Comparison of ENCODE assay signal across 22 mouse cellular contexts in genomic region chr3:155246628-155247027, GRCm38 (mm10).
DNase-seq lines count a peak whose midpoint lies in the region; ATAC-seq and TF ChIP-seq lines count a peak whose summit lies in the region.
"Had no signal": no experiment of that assay in that cellular context is flagged by ENCODE, and none has a peak within 500 bp of the region (broad histone marks: within the 10 kb centered on the region; RNA-seq: fewer than 3 reads in every experiment).

No protein-coding gene starts in this region.

- no peak for ATAC-seq in embryonic facial prominence, embryonic 14.5 days (ENCODE audit: low read depth)
- 0 out of 2 replicates have a peak, but pooled peaks have one; percentile 30 for ATAC-seq in heart, postnatal 0 days (ENCODE audit: insufficient read depth, low read depth)
- no peak for ATAC-seq in kidney, postnatal 0 days (replicated peaks; ENCODE audit: low FRiP score, low read depth)
- ATAC-seq in kidney, embryonic 16.5 days (ENCODE audit: low FRiP score, low TSS enrichment), result no peak
- ATAC-seq in lung, embryonic 14.5 days (ENCODE audit: insufficient read depth), result no peak
- ATAC-seq: activated CD4-positive, CD25-positive, alpha-beta regulatory T cell, adult 4 months; forebrain, embryonic 14.5 days; Patski had no signal

- H3K79me2 ChIP-seq in heart, adult 2 months (replicated peaks; ENCODE audit: control insufficient read depth, insufficient read depth, low read length), result no peaks in the 10 kb centered on the region

- no peak overlapping the region for H3K4me3 ChIP-seq in embryonic facial prominence, embryonic 14.5 days (ENCODE audit: low read depth, low read length)
- H3K4me3 ChIP-seq in embryonic facial prominence, embryonic 10.5 days, result no peak overlapping the region
- no peak overlapping the region for H3K4me3 ChIP-seq in heart, postnatal 0 days (ENCODE audit: low read depth, low read length)
- no peak overlapping the region for H3K4me3 ChIP-seq in heart, adult 2 months
- H3K4me3 ChIP-seq in kidney, postnatal 0 days (replicated peaks; ENCODE audit: low read depth, low read length), result no peak overlapping the region
- no peak overlapping the region for H3K4me3 ChIP-seq in kidney, embryonic 16.5 days (ENCODE audit: low read length)
- H3K4me3 ChIP-seq in lung, embryonic 14.5 days (ENCODE audit: low read depth, low read length), result no peak overlapping the region
- H3K4me3 ChIP-seq in lung, adult 2 months (replicated peaks; ENCODE audit: extremely low read depth, low read depth, low read length), result no peak overlapping the region
- H3K4me3 ChIP-seq: embryonic facial prominence, embryonic 13.5 days; gastrocnemius, adult 2 months; heart, embryonic 15.5 days; hindbrain, embryonic 10.5 days; hindbrain, embryonic 15.5 days had no signal

- no peak overlapping the region for H3K27ac ChIP-seq in embryonic facial prominence, embryonic 14.5 days (replicated peaks; ENCODE audit: low read depth, low read length)
- H3K27ac ChIP-seq in embryonic facial prominence, embryonic 10.5 days (replicated peaks), result no peak overlapping the region
- no peak overlapping the region for H3K27ac ChIP-seq in heart, postnatal 0 days (ENCODE audit: low read depth)
- no peak overlapping the region for H3K27ac ChIP-seq in heart, adult 2 months
- H3K27ac ChIP-seq in kidney, postnatal 0 days, result no peak overlapping the region
- H3K27ac ChIP-seq in kidney, embryonic 16.5 days (ENCODE audit: low read length), result no peak overlapping the region
- no peak overlapping the region for H3K27ac ChIP-seq in lung, embryonic 14.5 days (ENCODE audit: low read depth)
- H3K27ac ChIP-seq: embryonic facial prominence, embryonic 13.5 days; gastrocnemius, adult 2 months; heart, embryonic 15.5 days; hindbrain, embryonic 10.5 days; hindbrain, embryonic 15.5 days had no signal

- no peaks in the 10 kb centered on the region for H3K27me3 ChIP-seq in embryonic facial prominence, embryonic 14.5 days (replicated peaks; ENCODE audit: control insufficient read depth, insufficient read depth, low read length)
- H3K27me3 ChIP-seq in embryonic facial prominence, embryonic 10.5 days (replicated peaks; ENCODE audit: low read depth, poor library complexity, severe bottlenecking), result no peaks in the 10 kb centered on the region
- no peaks in the 10 kb centered on the region for H3K27me3 ChIP-seq in heart, postnatal 0 days (ENCODE audit: control insufficient read depth, insufficient read depth, low read length)
- no peaks in the 10 kb centered on the region for H3K27me3 ChIP-seq in heart, adult 2 months (ENCODE audit: control insufficient read depth, insufficient read depth, low read length)
- no peaks in the 10 kb centered on the region for H3K27me3 ChIP-seq in kidney, postnatal 0 days (ENCODE audit: insufficient read depth, low read length)
- no peaks in the 10 kb centered on the region for H3K27me3 ChIP-seq in kidney, embryonic 16.5 days (ENCODE audit: insufficient read depth, low read length)
- no peaks in the 10 kb centered on the region for H3K27me3 ChIP-seq in lung, embryonic 14.5 days (ENCODE audit: insufficient read depth, low read length)
- H3K27me3 ChIP-seq: embryonic facial prominence, embryonic 13.5 days; heart, embryonic 15.5 days; hindbrain, embryonic 15.5 days; Patski had no signal

- TF ChIP-seq EP300 in heart, postnatal 0 days (IDR thresholded peaks at IDR 0.05; ENCODE audit: low read depth), result no peak
- TF ChIP-seq EP300 in heart, adult 2 months (IDR thresholded peaks at IDR 0.05; ENCODE audit: insufficient read depth, low read depth, low read length), result no peak

- no peak for TF ChIP-seq POLR2A in heart, adult 2 months (IDR thresholded peaks at IDR 0.05; ENCODE audit: insufficient read depth, low read depth, low read length)
- TF ChIP-seq POLR2A in lung, adult 2 months (IDR thresholded peaks at IDR 0.05; ENCODE audit: borderline replicate concordance, extremely low read depth, low read depth, low read length), result no peak

- no peak for TF ChIP-seq CTCF in heart, postnatal 0 days (IDR thresholded peaks at IDR 0.05; ENCODE audit: low read depth)
- no peak for TF ChIP-seq CTCF in heart, adult 2 months (IDR thresholded peaks at IDR 0.05)
- no peak for TF ChIP-seq CTCF in kidney, postnatal 0 days (IDR thresholded peaks at IDR 0.05; ENCODE audit: low read depth)
- TF ChIP-seq CTCF in lung, embryonic 14.5 days (IDR thresholded peaks at IDR 0.05; ENCODE audit: low read depth), result no peak
- no peak for TF ChIP-seq CTCF in lung, adult 2 months (IDR thresholded peaks at IDR 0.05; ENCODE audit: insufficient read depth, low read length)

- 77% methylated on average over 1 of the region's 1 CpGs for WGBS in embryonic facial prominence, embryonic 14.5 days
- 85% methylated on average over 1 of the region's 1 CpGs for WGBS in embryonic facial prominence, embryonic 10.5 days
- 55% methylated on average over 1 of the region's 1 CpGs for WGBS in heart, postnatal 0 days
- 28% methylated on average over 1 of the region's 1 CpGs for WGBS in heart, adult 2 months
- 40% methylated on average over 1 of the region's 1 CpGs for WGBS in kidney, postnatal 0 days
- 61% methylated on average over 1 of the region's 1 CpGs for WGBS in kidney, embryonic 16.5 days
- 71% methylated on average over 1 of the region's 1 CpGs for WGBS in lung, embryonic 14.5 days
- 56% methylated on average over 1 of the region's 1 CpGs for WGBS in lung, adult 2 months

- intact Hi-C loops in heart, adult 2 months (cut with DNase I), result no loop called here

- no peak overlapping the region for H3K4me2 ChIP-seq in embryonic facial prominence, embryonic 14.5 days (ENCODE audit: low read depth, low read length)
- H3K4me2 ChIP-seq in heart, postnatal 0 days (ENCODE audit: low read depth, low read length), result no peak overlapping the region
- no peak overlapping the region for H3K4me2 ChIP-seq in kidney, postnatal 0 days (ENCODE audit: low read length)
- H3K4me2 ChIP-seq in kidney, embryonic 16.5 days (replicated peaks; ENCODE audit: low read depth, low read length), result no peak overlapping the region
- H3K4me2 ChIP-seq in lung, embryonic 14.5 days, result no peak overlapping the region
- H3K4me2 ChIP-seq: embryonic facial prominence, embryonic 13.5 days; heart, embryonic 15.5 days; hindbrain, embryonic 15.5 days had no signal

- no peaks in the 10 kb centered on the region for H3K36me3 ChIP-seq in embryonic facial prominence, embryonic 14.5 days (ENCODE audit: control insufficient read depth, insufficient read depth, low read length)
- no peaks in the 10 kb centered on the region for H3K36me3 ChIP-seq in embryonic facial prominence, embryonic 10.5 days (replicated peaks)
- H3K36me3 ChIP-seq in heart, postnatal 0 days (replicated peaks; ENCODE audit: control insufficient read depth, insufficient read depth, low read length), result no peaks in the 10 kb centered on the region
- no peaks in the 10 kb centered on the region for H3K36me3 ChIP-seq in heart, adult 2 months (ENCODE audit: control insufficient read depth, insufficient read depth, low read length)
- no peaks in the 10 kb centered on the region for H3K36me3 ChIP-seq in kidney, postnatal 0 days (ENCODE audit: insufficient read depth, low read length)
- no peaks in the 10 kb centered on the region for H3K36me3 ChIP-seq in kidney, embryonic 16.5 days (ENCODE audit: insufficient read depth, low read length)
- H3K36me3 ChIP-seq in lung, embryonic 14.5 days (ENCODE audit: insufficient read depth), result no peaks in the 10 kb centered on the region
- H3K36me3 ChIP-seq: embryonic facial prominence, embryonic 13.5 days; heart, embryonic 15.5 days; hindbrain, embryonic 10.5 days; hindbrain, embryonic 15.5 days had no signal

- no peaks in the 10 kb centered on the region for H3K9me3 ChIP-seq in embryonic facial prominence, embryonic 14.5 days (ENCODE audit: control insufficient read depth, low read length)
- no peaks in the 10 kb centered on the region for H3K9me3 ChIP-seq in embryonic facial prominence, embryonic 10.5 days
- peaks cover 9% of the 10 kb centered on the region for H3K9me3 ChIP-seq in heart, postnatal 0 days (replicated peaks; ENCODE audit: control insufficient read depth, low read length)
- no peaks in the 10 kb centered on the region for H3K9me3 ChIP-seq in kidney, postnatal 0 days (replicated peaks; ENCODE audit: low read length)
- no peaks in the 10 kb centered on the region for H3K9me3 ChIP-seq in kidney, embryonic 16.5 days (ENCODE audit: low read length)
- no peaks in the 10 kb centered on the region for H3K9me3 ChIP-seq in lung, embryonic 14.5 days (ENCODE audit: low read depth, low read length)
- H3K9me3 ChIP-seq: embryonic facial prominence, embryonic 13.5 days; heart, embryonic 15.5 days; hindbrain, embryonic 10.5 days; hindbrain, embryonic 15.5 days had no signal

- DNase-seq in embryonic facial prominence, embryonic 14.5 days (ENCODE audit: low spot score), result peak; percentile 2
- DNase-seq in embryonic facial prominence, embryonic 10.5 days (ENCODE audit: low spot score), result no peak
- no peak for DNase-seq in heart, postnatal 0 days (ENCODE audit: low spot score)
- DNase-seq in heart, adult 2 months, result no peak
- DNase-seq in kidney, postnatal 0 days (ENCODE audit: low spot score), result peak; percentile 21
- DNase-seq in lung, embryonic 14.5 days, result peak; percentile 24
- DNase-seq in lung, adult 2 months, result no peak
- DNase-seq: adrenal gland, postnatal 14 days; cerebellum, adult 11-12 months; cerebellum, adult 9-10 months; cerebellum, postnatal 25 days; gastrocnemius, adult 2 months; gastrocnemius, postnatal 25 days; kidney, adult 11 months had no signal

- no peak overlapping the region for H3K9ac ChIP-seq in embryonic facial prominence, embryonic 14.5 days (ENCODE audit: low read depth, low read length)
- no peak overlapping the region for H3K9ac ChIP-seq in heart, postnatal 0 days (replicated peaks; ENCODE audit: low read depth, low read length)
- no peak overlapping the region for H3K9ac ChIP-seq in heart, adult 2 months (ENCODE audit: low read depth, low read length)
- no peak overlapping the region for H3K9ac ChIP-seq in kidney, postnatal 0 days (ENCODE audit: low read depth, low read length)
- no peak overlapping the region for H3K9ac ChIP-seq in kidney, embryonic 16.5 days (replicated peaks; ENCODE audit: low read length)
- no peak overlapping the region for H3K9ac ChIP-seq in lung, embryonic 14.5 days
- H3K9ac ChIP-seq: embryonic facial prominence, embryonic 13.5 days; heart, embryonic 15.5 days; hindbrain, embryonic 15.5 days had no signal

- H3K4me1 ChIP-seq in embryonic facial prominence, embryonic 14.5 days (ENCODE audit: control insufficient read depth, insufficient read depth, low read length), result no peaks in the 10 kb centered on the region
- no peaks in the 10 kb centered on the region for H3K4me1 ChIP-seq in embryonic facial prominence, embryonic 10.5 days
- H3K4me1 ChIP-seq in heart, postnatal 0 days (ENCODE audit: control insufficient read depth, insufficient read depth), result no peaks in the 10 kb centered on the region
- no peaks in the 10 kb centered on the region for H3K4me1 ChIP-seq in heart, adult 2 months (ENCODE audit: control insufficient read depth, insufficient read depth, low read length)
- no peaks in the 10 kb centered on the region for H3K4me1 ChIP-seq in kidney, postnatal 0 days (replicated peaks; ENCODE audit: insufficient read depth, low read length)
- no peaks in the 10 kb centered on the region for H3K4me1 ChIP-seq in kidney, embryonic 16.5 days (ENCODE audit: insufficient read depth, low read length)
- H3K4me1 ChIP-seq in lung, embryonic 14.5 days (ENCODE audit: insufficient read depth), result no peaks in the 10 kb centered on the region
- H3K4me1 ChIP-seq in lung, adult 2 months (ENCODE audit: control insufficient read depth, insufficient read depth, low read length), result no peaks in the 10 kb centered on the region
- H3K4me1 ChIP-seq: embryonic facial prominence, embryonic 13.5 days; heart, embryonic 15.5 days; hindbrain, embryonic 10.5 days; hindbrain, embryonic 15.5 days had no signal

Comparison
In these comparisons a context has a peak if more than half of its experiments do, and no peak if none do; other contexts are left out.
1. DNase-seq: peak in embryonic facial prominence, embryonic 14.5 days (single experiment), kidney, postnatal 0 days (single experiment) and lung, embryonic 14.5 days (single experiment); none in embryonic facial prominence, embryonic 10.5 days (single experiment), heart, postnatal 0 days (single experiment), heart, adult 2 months (0 of 2) and lung, adult 2 months (single experiment).